Mouse (Mus musculus): ENCODE results near the gene Mepce.

DNA sequence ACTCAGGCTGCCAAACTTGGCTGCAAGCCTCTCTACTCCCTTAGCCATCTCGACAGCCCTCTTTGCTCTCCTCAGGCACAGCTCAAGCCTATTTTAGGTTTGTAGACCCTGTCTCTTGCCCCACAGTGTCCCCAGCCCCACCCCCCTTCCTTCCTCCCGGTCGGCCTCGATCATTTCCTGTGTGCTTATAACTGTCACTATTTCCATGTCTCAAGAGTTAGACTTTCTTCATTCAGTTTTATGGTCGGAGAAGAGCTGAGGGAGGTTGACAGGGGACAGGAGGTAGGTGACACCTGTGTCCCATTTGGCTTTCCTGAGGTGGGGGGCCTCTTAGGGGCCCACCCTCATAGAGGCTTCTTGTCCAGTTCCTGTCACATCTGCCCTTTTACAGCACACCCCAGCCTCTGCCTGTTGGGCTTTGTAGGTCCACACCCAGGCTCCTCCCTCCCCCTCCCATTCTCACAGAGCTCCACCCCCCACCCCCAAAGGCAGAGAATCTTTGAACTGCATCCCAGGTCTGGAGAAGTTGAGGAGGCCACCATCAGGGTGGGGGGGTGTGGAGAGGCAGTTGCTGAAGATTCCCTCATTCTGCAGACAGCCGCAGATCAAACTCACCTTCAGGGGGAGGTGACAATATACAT, 38.1 kb downstream of the Mepce start:
- no peak for TF ChIP-seq CTCF (IDR thresholded peaks at IDR 0.05; ENCODE audit: borderline replicate concordance, control insufficient read depth, extremely low read depth, insufficient read depth, low read length, poor library complexity)
- TF ChIP-seq POLR2A (IDR thresholded peaks at IDR 0.05; ENCODE audit: control insufficient read depth, extremely low read depth, insufficient read depth, low read length, poor library complexity): no peak
